Mouse (Mus musculus) heart, adult 2 months (tissue): ENCODE data around the gene Oard1.

ENCODE experiments used
- CTCF ChIP-seq: fragments of 200-600 bp; IDR thresholded peaks from 2 replicates; pipeline ENCODE4 v1.8.1; 2022; ENCODE audit warnings: antibody characterized with exemption, mild to moderate bottlenecking, moderate library complexity
- EP300 ChIP-seq: fragments of 200-500 bp; IDR thresholded peaks from 2 replicates; pipeline ENCODE4 v1.6.1; 2011; ENCODE audit warnings: low read depth, low read length, control low read depth; ENCODE audit not compliant: insufficient read depth
- POLR2A ChIP-seq: fragments of 200-500 bp; IDR thresholded peaks from 2 replicates; pipeline ENCODE4 v1.6.1; 2011; ENCODE audit warnings: mild to moderate bottlenecking, low read depth, low read length, control low read depth; ENCODE audit not compliant: insufficient read depth

GRCm38 (mm10) chr17:48385786-48386461 is 23.9 kb upstream of the Oard1 start:
- no peak for TF ChIP-seq CTCF
- no peak for TF ChIP-seq POLR2A
- TF ChIP-seq EP300, result no peak
